Mouse (Mus musculus): ENCODE results near the gene Robo1.

Gene Robo1

DNA sequence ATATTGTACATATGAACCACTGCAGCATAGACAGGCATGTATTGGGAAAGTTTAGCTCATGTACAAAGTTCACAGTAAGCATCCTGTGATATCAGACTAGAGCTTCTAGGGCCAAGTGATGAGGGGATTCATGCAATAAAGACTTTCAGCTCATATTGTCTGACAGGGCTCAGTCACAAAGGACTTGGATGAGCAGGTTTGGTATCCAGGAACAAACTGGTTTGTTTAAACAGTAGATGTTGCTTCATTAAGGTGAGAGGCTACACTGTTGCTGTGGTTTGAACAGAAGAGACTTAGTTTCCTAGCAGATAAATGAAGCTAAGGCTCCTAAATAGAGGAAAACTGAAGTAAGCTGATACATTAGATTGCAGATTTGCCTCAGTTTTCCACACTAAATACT is 626.8 kb downstream of the Robo1 start:
- in situ Hi-C loops (cut with MboI, MseI), result no loop called here

DNA sequence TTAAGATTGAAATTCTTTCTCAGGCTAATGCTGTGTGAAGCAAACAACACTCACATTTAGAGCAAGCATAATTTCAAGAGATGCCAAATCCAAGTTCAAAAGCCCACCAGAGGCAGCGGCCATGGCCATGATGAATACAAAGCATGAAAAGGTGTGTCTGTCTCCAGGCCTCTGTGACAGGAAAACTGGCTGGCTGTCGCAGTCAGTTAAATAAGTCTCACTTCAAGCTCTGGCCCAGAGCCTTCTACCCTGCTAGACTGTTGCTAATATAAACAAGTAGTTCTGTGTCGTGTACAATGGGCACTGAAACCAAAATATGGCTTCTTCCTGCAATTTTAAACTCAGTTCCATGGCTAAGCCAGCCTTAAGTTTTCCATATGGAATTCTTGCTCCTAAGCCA is 629.1 kb downstream of the Robo1 start:
- in situ Hi-C loops (cut with MboI, MseI), result no loop called here

DNA sequence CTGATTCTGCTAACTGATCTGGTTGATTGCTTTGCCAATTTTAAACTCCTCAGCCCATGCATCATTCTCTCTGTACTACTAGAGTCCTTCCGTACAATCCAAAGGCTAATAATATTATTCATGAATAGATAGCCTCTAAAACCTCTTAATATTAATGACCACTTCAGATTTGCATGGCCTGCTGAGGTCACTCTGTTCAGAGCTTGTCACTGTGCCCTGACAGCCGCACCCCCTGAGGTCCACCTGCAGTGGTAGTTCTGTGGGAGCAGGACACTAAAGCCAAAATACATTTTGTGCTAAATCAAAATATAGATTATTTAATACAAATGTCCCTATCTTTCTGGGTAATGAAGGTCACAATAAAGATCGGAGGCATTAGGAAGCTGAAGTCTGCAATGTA is 631.8 kb downstream of the Robo1 start:
- in situ Hi-C loops (cut with MboI, MseI), result no loop called here

DNA sequence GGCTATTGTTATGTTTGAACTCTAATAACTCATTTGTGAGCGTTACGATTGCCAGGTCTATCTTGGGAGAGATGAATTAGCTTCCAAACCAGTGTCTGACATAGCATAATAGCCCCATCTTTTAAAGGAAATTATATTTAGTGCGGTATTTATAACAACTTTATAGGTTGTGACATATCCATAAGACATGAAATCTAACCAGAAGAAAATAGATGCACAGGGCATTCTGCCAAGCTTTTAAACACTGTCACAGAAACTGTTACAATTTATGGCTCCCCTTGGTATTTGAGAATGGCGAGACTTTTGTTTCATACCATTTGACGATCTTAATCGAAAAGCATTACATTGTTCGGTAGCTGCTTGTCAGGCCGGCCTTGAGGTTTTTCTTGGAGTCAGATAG is 632.7 kb downstream of the Robo1 start:
- in situ Hi-C loops (cut with MboI, MseI), result no loop called here

DNA sequence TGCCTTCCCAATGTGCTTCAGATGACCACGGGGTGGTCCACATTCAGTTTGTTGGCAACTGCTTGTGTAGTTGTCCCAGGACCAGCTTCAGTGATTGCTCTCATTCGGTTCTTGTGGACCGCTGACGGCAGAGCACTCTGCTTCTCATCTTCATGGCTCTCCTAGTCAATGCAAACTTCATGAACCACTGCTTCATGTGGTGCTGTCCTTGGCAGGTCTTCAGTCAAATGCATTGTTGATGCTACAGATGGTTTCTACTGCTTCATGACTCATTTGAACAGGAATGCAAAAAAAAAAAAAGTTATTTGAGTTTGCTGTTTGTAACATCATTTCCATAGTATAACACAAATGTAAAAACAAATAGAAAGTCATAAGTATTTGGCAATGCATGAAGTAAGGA is 636.3 kb downstream of the Robo1 start:
- in situ Hi-C loops (cut with MboI, MseI), result no loop called here

- in situ Hi-C loops (cut with MboI, MseI), result no loop called here
Measured at GRCm38 (mm10) chr16:72951969-72952368, 643.9 kb downstream of the Robo1 start.

GRCm38 (mm10) chr16:72959018-72959702 is 651.1 kb downstream of the Robo1 start:
- in situ Hi-C loops (cut with MboI, MseI), result no loop called here

GRCm38 (mm10) chr16:72959823-72960222 is 651.7 kb downstream of the Robo1 start:
- in situ Hi-C loops (cut with MboI, MseI), result no loop called here

DNA sequence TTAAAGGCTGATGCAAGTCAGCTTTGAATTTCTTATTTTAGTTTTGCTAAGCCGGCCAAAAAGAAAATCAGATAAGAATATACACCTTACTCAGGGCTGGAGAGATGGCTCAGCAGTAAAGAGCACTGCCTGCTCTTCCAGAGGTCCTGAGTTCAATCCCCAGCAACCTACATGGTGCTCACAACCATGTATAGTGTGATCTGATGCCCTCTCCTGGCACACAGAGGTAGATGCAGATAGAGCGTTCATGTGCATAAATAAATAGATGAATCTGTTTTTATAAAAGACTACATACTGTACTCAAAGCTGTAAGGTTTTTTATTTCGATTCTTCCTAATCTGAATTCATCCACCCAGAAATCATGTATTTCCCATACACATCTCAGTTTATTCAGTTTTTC is 655.7 kb downstream of the Robo1 start:
- in situ Hi-C loops (cut with MboI, MseI), result no loop called here

GRCm38 (mm10) chr16:72967509-72967908 is 659.4 kb downstream of the Robo1 start:
- in situ Hi-C loops (cut with MboI, MseI), result no loop called here

DNA sequence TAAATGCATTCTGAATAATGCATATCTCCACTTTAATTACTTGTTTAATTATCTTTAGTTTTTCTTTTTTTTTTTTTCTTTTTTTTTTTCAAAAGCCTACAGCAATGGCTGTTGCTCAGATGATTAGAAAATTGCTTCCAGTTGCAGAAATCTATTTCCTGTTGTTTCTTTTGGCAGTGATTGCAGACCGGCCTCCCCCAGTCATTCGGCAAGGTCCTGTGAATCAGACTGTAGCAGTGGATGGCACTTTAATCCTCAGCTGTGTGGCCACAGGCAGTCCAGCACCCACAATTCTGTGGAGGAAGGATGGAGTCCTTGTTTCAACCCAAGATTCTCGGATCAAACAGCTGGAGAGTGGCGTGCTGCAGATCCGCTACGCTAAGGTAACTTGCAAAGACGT is 661.9 kb downstream of the Robo1 start:
- in situ Hi-C loops (cut with MboI, MseI), result no loop called here

DNA sequence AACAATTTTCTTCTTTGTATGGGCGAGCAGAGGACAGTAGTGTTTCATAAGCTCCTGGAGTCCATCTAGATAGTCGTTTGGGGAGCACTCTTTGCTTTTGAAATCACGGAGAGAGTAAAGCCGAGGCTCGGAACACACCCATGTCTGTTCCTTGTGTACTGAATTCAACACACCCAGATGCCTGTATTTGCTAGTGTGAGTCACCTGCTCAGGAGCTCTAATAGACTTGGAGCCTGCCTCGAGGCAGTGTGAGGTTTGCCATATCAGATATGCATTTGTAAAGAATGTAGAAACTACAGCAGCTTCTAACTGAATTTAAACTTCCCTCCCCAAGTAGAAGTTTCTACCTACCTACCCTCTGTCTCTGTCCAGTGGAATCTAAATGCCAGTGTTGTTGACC is 665.6 kb downstream of the Robo1 start:
- in situ Hi-C loops (cut with MboI, MseI), result no loop called here

- in situ Hi-C loops (cut with MboI, MseI), result loop anchor here (5.0 to 25.0 kb wide), 2 partner anchors 757 to 1712 kb away; no protein-coding TSS in a partner anchor
Measured at GRCm38 (mm10) chr16:72974681-72975080, 666.6 kb downstream of the Robo1 start.

GRCm38 (mm10) chr16:72976849-72977576 is 668.9 kb downstream of the Robo1 start:
- in situ Hi-C loops (cut with MboI, MseI), result loop anchor here (5.0 to 25.0 kb wide), 2 partner anchors 760 to 1715 kb away; no protein-coding TSS in a partner anchor

GRCm38 (mm10) chr16:72979407-72980219 is 671.5 kb downstream of the Robo1 start:
- in situ Hi-C loops (cut with MboI, MseI), result loop anchor here (5.0 to 25.0 kb wide), 2 partner anchors 762 to 1717 kb away; no protein-coding TSS in a partner anchor

DNA sequence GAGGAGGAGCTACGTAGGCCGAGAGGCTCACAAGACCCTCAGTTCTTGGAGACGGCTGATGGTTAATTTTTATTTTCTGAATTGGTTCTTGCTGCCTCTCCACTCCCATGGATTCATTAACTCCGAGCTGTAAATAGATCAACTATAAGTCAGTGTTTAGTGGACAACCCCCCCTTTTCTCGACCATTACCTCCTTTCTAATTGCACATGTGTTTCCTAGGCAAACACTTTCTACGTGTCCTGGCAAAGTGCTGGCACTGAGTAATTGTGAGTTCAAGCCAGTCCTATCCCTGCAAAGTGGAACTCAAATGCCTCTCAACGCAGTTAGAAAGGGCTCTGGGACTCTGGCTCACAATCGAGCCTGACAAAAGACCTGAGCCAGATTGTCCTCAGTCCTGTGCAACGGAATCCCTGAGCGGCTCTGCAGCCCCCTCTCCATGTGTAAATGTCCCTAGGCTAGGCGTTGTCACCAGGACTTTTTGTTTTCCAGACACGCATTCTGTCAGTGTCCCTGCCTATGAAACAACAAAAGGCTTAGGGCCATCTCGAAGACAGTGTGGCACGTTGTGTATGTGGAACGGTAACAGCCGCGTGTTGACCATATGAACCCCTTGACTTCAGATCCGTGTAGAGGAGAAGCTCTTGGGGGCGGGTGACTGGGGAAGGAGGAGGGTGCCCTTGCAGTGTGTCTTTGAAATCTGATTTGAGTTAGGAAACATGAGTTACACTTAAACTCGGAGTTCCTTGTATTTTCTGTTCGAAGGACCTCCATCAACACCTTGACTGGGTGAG is 682.5 kb downstream of the Robo1 start:
- in situ Hi-C loops (cut with MboI, MseI), result loop anchor here (25.0 kb wide), 1 partner anchor 1728 kb away; no protein-coding TSS in a partner anchor

- in situ Hi-C loops (cut with MboI, MseI), result loop anchor here (25.0 kb wide), 1 partner anchor 1731 kb away; no protein-coding TSS in a partner anchor
Measured at GRCm38 (mm10) chr16:72993189-72993588, 685.1 kb downstream of the Robo1 start.

GRCm38 (mm10) chr16:72993594-72993993 is 685.5 kb downstream of the Robo1 start:
- in situ Hi-C loops (cut with MboI, MseI), result loop anchor here (25.0 kb wide), 1 partner anchor 1731 kb away; no protein-coding TSS in a partner anchor

DNA sequence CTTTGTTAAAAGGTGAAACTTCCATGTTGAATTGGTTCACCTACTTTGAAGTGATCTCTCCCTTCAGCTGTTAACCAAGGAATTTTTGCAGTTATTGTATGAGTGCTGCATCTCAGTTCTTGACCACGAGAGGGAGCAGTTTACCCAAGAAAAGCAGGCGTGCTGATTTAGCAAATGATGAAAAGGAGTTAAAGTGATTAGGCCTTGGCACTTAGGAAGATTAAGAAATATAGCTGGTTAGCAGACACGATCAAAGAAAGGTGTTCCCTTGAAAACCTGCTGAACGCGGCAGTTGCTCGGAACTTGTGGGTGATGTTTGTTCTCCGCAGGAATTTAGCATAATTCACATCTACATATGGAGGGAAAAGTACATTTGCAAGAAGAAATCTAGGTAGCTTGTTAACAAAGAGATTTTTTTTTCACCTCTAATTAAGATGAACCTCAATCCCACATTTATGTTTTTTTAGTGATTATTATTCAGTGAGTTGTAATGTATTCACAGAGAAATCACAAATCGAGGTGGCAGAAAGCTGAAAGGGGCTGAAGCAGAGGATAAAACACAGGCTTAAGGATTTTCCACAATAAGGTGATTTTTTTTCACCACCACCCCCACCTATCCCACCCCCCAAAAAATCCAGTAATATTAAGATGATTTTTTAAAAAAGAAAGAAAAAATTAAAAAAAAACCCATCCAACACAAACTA is 687.3 kb downstream of the Robo1 start:
- in situ Hi-C loops (cut with MboI, MseI), result loop anchor here (25.0 kb wide), 1 partner anchor 1733 kb away; no protein-coding TSS in a partner anchor

DNA sequence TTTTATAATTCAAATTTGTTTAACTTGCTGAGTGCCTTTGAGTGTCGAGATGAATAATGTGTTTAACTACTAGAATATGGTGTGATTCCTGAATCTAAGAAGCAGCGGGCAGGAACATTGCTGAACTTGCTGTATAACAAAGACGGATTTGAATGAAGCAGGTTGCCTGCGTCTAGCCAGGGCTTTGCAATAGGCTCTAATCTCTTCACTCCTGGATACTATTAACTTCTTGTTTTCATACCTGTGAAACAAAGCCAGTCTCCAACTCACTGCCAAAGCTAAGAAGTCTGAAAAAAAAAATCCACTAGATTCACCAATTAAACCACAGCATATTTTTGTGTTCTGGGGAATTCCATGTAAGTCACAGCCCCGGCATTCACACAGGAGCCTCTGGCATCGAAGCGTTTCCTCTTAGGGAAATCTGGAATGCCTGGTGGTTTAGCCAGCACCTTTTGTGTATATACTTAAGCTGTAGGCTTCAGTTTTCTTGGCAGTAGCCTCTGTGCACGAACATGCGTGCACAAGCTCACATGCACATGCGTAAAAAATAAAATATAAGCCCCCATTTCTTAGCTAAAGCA is 687.9 kb downstream of the Robo1 start:
- in situ Hi-C loops (cut with MboI, MseI), result loop anchor here (25.0 kb wide), 1 partner anchor 1734 kb away; no protein-coding TSS in a partner anchor

Measured in regulatory T cell (primary cell).